Mouse (Mus musculus) ovary, postnatal 14 days (tissue): ENCODE data around the gene Erg28.

Experiments used
- DNase-seq: peaks from one replicate; pipeline ENCODE4 v3.0.0; 2022; ENCODE audit warnings: low spot score

The Erg28 gene

DNA sequence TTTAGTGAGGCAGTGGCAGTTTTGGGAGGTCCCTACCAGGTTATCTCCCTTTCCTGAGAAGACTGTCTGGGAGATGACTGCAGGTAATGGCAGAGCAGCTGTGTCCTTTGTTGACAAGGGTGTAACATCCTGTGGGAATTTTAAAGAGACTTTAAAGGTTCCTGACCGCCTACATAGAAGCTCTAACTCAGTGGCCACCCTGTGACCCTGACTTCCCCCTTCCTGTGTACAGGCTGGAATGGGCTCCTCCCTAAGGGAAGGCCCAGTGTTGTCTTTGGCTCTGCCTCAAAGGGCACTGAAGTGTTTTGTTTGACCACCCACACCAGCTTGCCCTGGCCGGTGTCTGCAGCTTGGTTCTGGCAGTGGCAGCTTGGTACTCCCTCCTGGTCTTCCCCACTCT, 10.8 kb downstream of the Erg28 start:
- DNase-seq, result no peak

- no peak for DNase-seq
Observed at GRCm38 (mm10) chr12:85811676-85812075, 12.7 kb downstream of the Erg28 start.

- no peak for DNase-seq
Observed at GRCm38 (mm10) chr12:85810959-85811358, 13.4 kb downstream of the Erg28 start.

- no peak for DNase-seq
Observed at GRCm38 (mm10) chr12:85809726-85810125, 14.6 kb downstream of the Erg28 start.

- DNase-seq, result no peak
Observed at GRCm38 (mm10) chr12:85800031-85800430, 24.3 kb downstream of the Erg28 start.

DNA sequence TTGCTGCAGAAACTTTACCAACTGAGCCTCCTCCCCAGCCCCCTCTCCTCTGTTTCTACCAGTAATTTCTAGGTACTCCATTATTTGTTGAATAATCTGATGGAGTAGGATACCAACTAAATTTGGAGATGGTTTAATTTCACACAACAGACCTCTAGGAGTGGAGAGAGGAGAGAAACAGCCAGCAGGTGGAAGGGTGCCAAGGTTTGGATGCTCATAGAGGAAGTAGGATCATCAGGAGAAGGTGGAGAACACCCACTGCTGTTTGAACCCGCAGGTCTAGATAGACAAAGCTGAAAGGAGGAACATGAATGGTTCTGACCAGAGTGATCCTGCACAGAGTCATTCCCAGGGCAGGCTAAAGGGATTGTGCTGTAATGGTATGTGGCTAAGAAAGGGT, 28.8 kb downstream of the Erg28 start:
- DNase-seq, result no peak

DNA sequence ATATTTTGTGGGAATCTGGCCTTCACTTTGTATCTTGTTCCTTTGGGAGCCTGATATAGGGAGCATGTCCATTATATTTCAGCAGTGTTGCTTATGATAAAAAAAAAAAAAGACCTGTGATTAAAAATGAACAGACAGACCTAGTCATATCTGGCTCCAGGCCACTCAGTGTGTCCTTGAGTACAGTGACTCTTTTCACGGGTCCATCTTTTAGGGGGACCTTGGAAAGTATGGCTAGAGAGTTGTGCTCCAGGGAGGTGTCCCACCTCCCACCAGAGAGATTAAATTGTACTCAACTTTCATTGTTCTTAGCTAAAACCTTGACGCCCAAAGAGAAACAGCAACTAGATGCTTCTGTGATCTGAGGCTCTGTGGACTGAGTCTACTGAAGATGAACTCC, 30.3 kb downstream of the Erg28 start:
- DNase-seq, result no peak

GRCm38 (mm10) chr12:85792821-85793346, 31.5 kb downstream of the Erg28 start:
- DNase-seq, result peak; percentile 19

GRCm38 (mm10) chr12:85792158-85792557, 32.2 kb downstream of the Erg28 start:
- no peak for DNase-seq

DNA sequence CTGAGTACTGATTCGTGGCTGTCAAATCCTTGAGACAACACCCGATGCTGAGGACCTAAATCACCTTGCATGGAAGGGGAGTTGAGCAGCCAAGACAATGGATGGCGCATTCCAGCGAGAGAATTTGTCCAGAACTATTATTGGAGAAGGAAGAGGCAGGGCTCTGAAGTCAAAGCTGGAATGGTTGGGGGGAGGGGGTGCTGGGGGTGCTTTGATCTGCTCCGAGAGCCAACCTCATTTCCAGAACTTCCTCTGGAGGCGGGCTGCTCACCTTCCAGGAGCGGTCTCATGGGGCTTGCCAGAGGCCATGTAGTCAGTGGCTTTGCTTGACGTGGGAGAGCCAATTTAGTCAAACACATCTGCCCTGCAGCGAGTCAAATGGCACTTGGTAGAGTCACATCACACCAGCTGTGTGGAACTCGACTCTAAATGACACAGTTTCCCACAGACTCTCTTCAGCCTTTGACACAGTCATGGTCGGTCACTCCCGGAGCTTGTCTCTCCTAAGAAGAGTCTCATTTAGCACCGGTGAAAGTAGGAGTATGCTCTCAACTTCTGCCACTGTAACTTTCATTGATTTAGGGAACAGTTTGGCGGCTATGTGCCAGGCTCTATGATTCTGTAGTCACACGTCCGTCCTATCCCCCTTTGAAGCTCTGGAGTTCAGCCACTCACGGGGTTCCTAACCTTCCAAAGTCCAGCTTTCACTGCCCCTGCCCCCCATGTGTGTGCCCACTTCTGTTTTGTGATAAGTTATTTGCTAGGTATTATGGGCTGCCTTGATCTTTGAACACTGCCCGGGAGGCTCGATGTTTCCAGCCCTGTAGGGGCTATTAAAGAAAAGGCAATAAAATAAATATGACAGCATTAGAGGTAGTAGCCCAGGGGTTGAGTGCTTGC, 39.2 kb downstream of the Erg28 start:
- no peak for DNase-seq

DNA sequence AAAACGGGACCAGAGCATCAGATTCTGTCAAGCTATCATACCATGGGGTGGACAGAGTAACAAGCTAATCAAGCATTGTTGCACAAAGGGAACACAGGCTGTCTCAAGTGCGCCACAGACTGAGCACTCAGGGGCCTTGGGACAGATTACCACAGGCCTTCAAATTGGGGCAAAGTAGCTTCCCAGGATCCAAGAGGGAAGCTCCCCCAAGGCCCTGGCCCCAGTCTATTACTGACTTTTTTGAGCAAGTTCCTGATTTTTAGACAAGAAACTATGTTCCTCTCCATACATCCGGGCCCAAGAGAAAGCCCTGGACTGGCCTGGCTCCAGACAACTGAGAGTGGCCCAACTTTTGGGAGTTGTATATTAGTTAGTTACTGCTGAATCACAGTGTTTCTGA, 42.7 kb downstream of the Erg28 start:
- DNase-seq, result no peak

GRCm38 (mm10) chr12:85779707-85780106, 44.6 kb downstream of the Erg28 start:
- no peak for DNase-seq

DNA sequence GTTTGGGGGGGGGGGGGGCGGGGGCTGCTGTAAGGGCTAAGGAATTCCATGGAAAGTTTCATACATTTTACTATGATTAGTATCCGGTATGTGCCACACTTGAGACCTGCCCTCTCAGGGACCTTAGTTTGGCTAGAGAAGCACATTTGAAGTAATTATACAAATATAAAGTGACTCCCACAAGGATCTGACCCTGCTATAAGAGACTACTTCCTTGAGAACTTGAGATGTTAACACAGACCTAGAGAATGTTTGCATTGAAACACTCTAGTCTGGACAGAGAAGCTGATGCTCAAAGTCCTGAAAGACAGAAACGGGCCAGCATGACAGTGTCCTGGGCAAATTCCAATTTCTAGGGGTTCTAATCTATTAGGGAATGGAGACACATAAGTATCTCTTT, 45.4 kb downstream of the Erg28 start:
- no peak for DNase-seq

DNA sequence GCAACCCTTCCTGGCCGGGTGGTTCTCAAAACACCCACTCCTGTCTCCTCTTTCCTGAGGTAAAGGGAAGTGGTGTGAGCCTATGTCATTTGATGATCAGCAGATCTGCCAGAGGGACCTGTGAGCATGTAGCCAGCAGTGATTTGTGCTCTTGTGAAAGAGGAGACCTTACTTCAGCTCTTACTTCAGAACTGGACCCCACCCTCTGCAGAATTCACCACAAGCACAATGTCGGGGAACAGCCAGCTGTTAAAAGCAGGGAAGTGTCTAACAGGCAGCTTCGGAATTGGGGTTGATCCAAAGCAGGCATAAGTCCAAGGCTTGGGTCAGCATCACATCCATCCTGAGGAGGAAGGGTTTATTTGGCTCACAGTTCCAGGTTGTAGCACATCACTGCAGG, 53.0 kb downstream of the Erg28 start:
- peak; percentile 18 for DNase-seq

DNA sequence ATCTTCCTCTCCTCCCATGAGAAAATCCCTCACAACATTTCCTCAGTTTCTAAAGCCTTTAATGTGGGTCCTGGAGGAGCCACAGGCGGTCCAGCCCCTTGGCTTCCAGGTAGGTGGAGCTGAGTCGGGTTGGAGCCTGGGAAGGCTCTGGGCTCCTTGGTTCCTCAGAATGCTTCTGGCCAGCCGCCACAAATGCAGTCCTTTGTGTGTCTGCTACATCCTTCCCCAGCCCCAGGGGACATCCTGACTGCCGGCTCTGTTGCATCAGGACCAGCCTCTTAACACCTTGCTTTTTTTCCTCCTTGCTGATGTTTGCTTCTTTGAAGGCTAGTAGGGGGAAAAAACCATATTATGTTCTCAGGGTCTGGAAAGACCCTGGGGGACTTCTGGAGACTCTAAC, 56.6 kb downstream of the Erg28 start:
- no peak for DNase-seq

GRCm38 (mm10) chr12:85766287-85766686, 58.1 kb downstream of the Erg28 start:
- DNase-seq, result no peak
